Mouse (Mus musculus) embryonic fibroblast, embryonic 13.5 days (primary cell): ENCODE data around the gene Ptov1.

ENCODE experiments used
- CTCF ChIP-seq: IDR thresholded peaks from 2 replicates; pipeline ENCODE4 v1.5.1; 2011; ENCODE audit warnings: mild to moderate bottlenecking, control low read depth, low read length, moderate library complexity, borderline replicate concordance; ENCODE audit not compliant: insufficient read depth
- POLR2A ChIP-seq: IDR thresholded peaks from 2 replicates; pipeline ENCODE4 v1.6.1; 2011; ENCODE audit warnings: low read depth, mild to moderate bottlenecking, control low read depth, low read length, moderate library complexity

DNA sequence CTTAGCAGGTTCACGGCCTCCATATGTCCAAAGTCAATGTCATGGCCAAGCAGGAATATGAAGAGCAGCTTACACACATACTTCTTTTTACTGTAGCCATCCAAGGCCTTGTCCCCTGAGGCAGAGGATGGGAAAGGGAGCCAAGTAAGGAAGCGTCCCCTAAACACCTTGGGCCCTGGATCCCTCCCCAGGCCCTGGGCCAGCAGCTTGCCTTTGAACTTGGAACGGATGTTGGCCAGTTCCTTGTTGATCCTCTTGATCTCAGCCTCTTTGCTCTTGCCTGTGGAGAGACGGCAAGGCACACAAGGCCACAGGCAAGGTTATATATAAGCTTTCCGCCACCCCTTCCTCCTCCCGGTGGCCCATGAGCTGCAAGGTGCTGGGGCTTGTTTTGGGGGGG is 46.6 kb upstream of the Ptov1 start:
- no peak for TF ChIP-seq POLR2A
- TF ChIP-seq CTCF = no peak
